In the genomic region with DNA sequence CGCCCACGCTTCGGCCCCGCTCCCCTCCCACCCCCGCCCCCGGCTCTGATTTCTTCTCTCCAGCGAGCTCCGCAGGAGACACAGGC, we compare ENCODE assay signal across 8 mouse cellular contexts. TPM values are rescaled to one million over a fixed set of nuclear protein-coding genes. Genes with fewer than 3 reads are reported as not detected.
A peak's percentile ranks its signal among the peaks of the same experiment; 100 is the strongest.
DNase-seq lines count a peak whose midpoint lies in the region; ATAC-seq and TF ChIP-seq lines count a peak whose summit lies in the region.
"Had no signal": no experiment of that assay in that cellular context is flagged by ENCODE, and none has a peak within 500 bp of the region (broad histone marks: within the 10 kb centered on the region; RNA-seq: fewer than 3 reads in every experiment).

A gene (plus strand): TSS at position 48 of the 86 bp plus-strand sequence.

- H3K9me3 ChIP-seq in lung, embryonic 14.5 days (ENCODE audit: low read depth, low read length), result no peaks in the 10 kb centered on the region
- H3K9me3 ChIP-seq in forebrain, embryonic 12.5 days, result no peaks in the 10 kb centered on the region
- H3K9me3 ChIP-seq in limb, embryonic 13.5 days, result no peaks in the 10 kb centered on the region

- H3K4me3 ChIP-seq in lung, embryonic 14.5 days (ENCODE audit: low read depth, low read length), result peak within 1 kb of the TSS; percentile 46
- peak within 1 kb of the TSS; percentile 51 for H3K4me3 ChIP-seq in forebrain, embryonic 12.5 days (replicated peaks)
- H3K4me3 ChIP-seq in limb, embryonic 13.5 days, result peak within 1 kb of the TSS; percentile 54
- H3K4me3 ChIP-seq in small intestine, adult 2 months (ENCODE audit: low read depth, low read length), result peak within 1 kb of the TSS; percentile 40
- H3K4me3 ChIP-seq: erythroblast, embryonic 14.5 days had no signal

- no peaks in the 10 kb centered on the region for H3K36me3 ChIP-seq in lung, embryonic 14.5 days (ENCODE audit: insufficient read depth)
- H3K36me3 ChIP-seq in forebrain, embryonic 12.5 days (replicated peaks), result no peaks in the 10 kb centered on the region
- H3K36me3 ChIP-seq in limb, embryonic 13.5 days, result no peaks in the 10 kb centered on the region
- no peaks in the 10 kb centered on the region for H3K36me3 ChIP-seq in small intestine, adult 2 months (ENCODE audit: control insufficient read depth, insufficient read depth, low read length)

- peaks cover 13% of the 10 kb centered on the region for H3K4me1 ChIP-seq in lung, embryonic 14.5 days (ENCODE audit: insufficient read depth)
- peaks cover 34% of the 10 kb centered on the region for H3K4me1 ChIP-seq in forebrain, embryonic 12.5 days
- H3K4me1 ChIP-seq in limb, embryonic 13.5 days, result peaks cover 38% of the 10 kb centered on the region
- H3K4me1 ChIP-seq in small intestine, adult 2 months (ENCODE audit: control insufficient read depth, insufficient read depth, insufficient read length, low read length), result peaks cover 5% of the 10 kb centered on the region

- DNase-seq in lung, embryonic 14.5 days, result no peak
- DNase-seq in lung, postnatal 25 days (ENCODE audit: low spot score), result no peak
- DNase-seq in urinary bladder, adult 2 months (ENCODE audit: low spot score), result no peak

- WGBS in lung, embryonic 14.5 days, result 0% methylated on average over 3 of the region's 8 CpGs
- 0% methylated on average over 8 of the region's 8 CpGs for WGBS in forebrain, embryonic 12.5 days
- WGBS in limb, embryonic 13.5 days, result 0% methylated on average over 2 of the region's 8 CpGs
- no CpG with 5 or more reads among the region's 8 CpGs for WGBS in small intestine, adult 2 months

- TF ChIP-seq POLR2A in small intestine, adult 2 months (IDR thresholded peaks at IDR 0.05; ENCODE audit: low read depth, low read length), result no peak

- no peak for ATAC-seq in lung, embryonic 14.5 days (ENCODE audit: insufficient read depth)
- ATAC-seq in forebrain, embryonic 12.5 days (ENCODE audit: low FRiP score), result no peak
- ATAC-seq in limb, embryonic 13.5 days (ENCODE audit: low FRiP score, low read depth), result 0 out of 2 replicates have a peak, but pooled peaks have one; percentile 7
- no peak for ATAC-seq in frontal cortex, adult (ENCODE audit: low TSS enrichment)

- H3K27me3 ChIP-seq in lung, embryonic 14.5 days (ENCODE audit: insufficient read depth, low read length), result peaks cover 61% of the 10 kb centered on the region
- peaks cover 100% of the 10 kb centered on the region for H3K27me3 ChIP-seq in forebrain, embryonic 12.5 days
- H3K27me3 ChIP-seq in limb, embryonic 13.5 days, result peaks cover 96% of the 10 kb centered on the region
- peaks cover 43% of the 10 kb centered on the region for H3K27me3 ChIP-seq in small intestine, adult 2 months (ENCODE audit: control insufficient read depth, insufficient read depth, low read length)

- TF ChIP-seq CTCF in lung, embryonic 14.5 days (IDR thresholded peaks at IDR 0.05; ENCODE audit: low read depth), result no peak
- no peak for TF ChIP-seq CTCF in small intestine, adult 2 months (IDR thresholded peaks at IDR 0.05; ENCODE audit: extremely low read depth, insufficient read length, insufficient replicate concordance, low read depth, low read length)

- H3K4me2 ChIP-seq in lung, embryonic 14.5 days, result peak within 1 kb of the TSS; percentile 90
- peak within 1 kb of the TSS; percentile 90 for H3K4me2 ChIP-seq in forebrain, embryonic 12.5 days
- H3K4me2 ChIP-seq in limb, embryonic 13.5 days (replicated peaks), result peak within 1 kb of the TSS; percentile 89

- H3K9ac ChIP-seq in lung, embryonic 14.5 days, result peak within 1 kb of the TSS; percentile 43
- peak within 1 kb of the TSS; percentile 55 for H3K9ac ChIP-seq in forebrain, embryonic 12.5 days
- peak within 1 kb of the TSS; percentile 62 for H3K9ac ChIP-seq in limb, embryonic 13.5 days

- no peak within 1 kb of the TSS for H3K27ac ChIP-seq in lung, embryonic 14.5 days (ENCODE audit: low read depth)
- no peak within 1 kb of the TSS for H3K27ac ChIP-seq in forebrain, embryonic 12.5 days
- H3K27ac ChIP-seq in limb, embryonic 13.5 days, result peak within 1 kb of the TSS; percentile 28; the same call in 1 of the 2 replicates
- H3K27ac ChIP-seq in small intestine, adult 2 months (ENCODE audit: insufficient read depth, low read depth, low read length), result no peak within 1 kb of the TSS

RNA-seq across cellular contexts. Expression of the gene that starts here (rescaled TPM):
- polyA plus RNA-seq in lung, embryonic 14.5 days (2014; fragmentation: Nextera tagmentation; extraction: Ambion mirVana), result 0.53 and 0.57 TPM in 2 replicates
- 3.3 and 4.5 TPM in 2 replicates for polyA plus RNA-seq in forebrain, embryonic 12.5 days (2016; fragmentation: Nextera tagmentation; extraction: Ambion mirVana)
- 39.7 and 51.8 TPM in 2 replicates for polyA plus RNA-seq in limb, embryonic 13.5 days (2015; fragmentation: Nextera tagmentation; extraction: Ambion mirVana)
- polyA plus RNA-seq in small intestine, adult 2 months (2012; rRNA removed), result 2.0 and 6.0 TPM in 2 replicates
- polyA plus RNA-seq in urinary bladder, adult 2 months (2012; rRNA removed), result 2.3 and 2.6 TPM in 2 replicates
- polyA plus RNA-seq: erythroblast, embryonic 14.5 days had no signal
